Mouse (Mus musculus): ENCODE measurements around the gene Ripk4.

DNA sequence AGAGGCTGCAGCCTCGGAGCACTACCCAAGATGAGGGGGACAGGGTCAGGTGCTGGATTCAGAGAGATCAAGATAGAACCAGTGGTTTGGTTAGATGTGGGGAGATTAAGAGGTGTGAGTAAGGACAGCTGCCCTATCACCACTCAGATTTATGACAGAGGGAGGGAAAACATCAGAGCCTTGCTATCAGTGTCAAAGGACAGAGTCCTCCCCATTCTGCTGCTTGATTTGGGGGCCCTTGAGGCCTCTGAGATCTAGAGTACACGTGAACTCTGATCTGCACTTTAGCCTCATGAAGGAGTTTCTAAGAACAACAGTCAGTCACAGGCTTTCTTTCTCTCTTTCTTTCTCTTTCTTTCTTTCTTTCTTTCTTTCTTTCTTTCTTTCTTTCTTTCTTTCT, 30.0 kb downstream of the Ripk4 start:
- TF ChIP-seq CTCF (IDR thresholded peaks at IDR 0.05; ENCODE audit: low read depth, low read length), result no peak
- TF ChIP-seq POLR2AphosphoS5 (IDR thresholded peaks at IDR 0.05; ENCODE audit: insufficient replicate concordance, low read depth, low read length), result no peak
- TF ChIP-seq TAL1 (conservative IDR thresholded peaks at IDR 0.05; ENCODE audit: low read depth, low read length), result no peak
- TF ChIP-seq GATA1 (IDR thresholded peaks at IDR 0.05; ENCODE audit: borderline replicate concordance, low read length), result no peak
